ENCODE assay signal across 19 mouse cellular contexts in genomic region chr17:47769389-47770299, GRCm38 (mm10). TPM values are rescaled to one million over a fixed set of nuclear protein-coding genes. Genes with fewer than 3 reads are reported as not detected.
DNase-seq lines count a peak whose midpoint lies in the region; ATAC-seq and TF ChIP-seq lines count a peak whose summit lies in the region.
"Had no signal": no experiment of that assay in that cellular context is flagged by ENCODE, and none has a peak within 500 bp of the region (broad histone marks: within the 10 kb centered on the region; RNA-seq: fewer than 3 reads in every experiment).

No protein-coding gene starts in this region.

- no peak for TF ChIP-seq CTCF in heart, adult 2 months (IDR thresholded peaks at IDR 0.05)
- no peak for TF ChIP-seq CTCF in bone marrow, adult 2 months (IDR thresholded peaks at IDR 0.05; ENCODE audit: control insufficient read depth, insufficient read depth, low read length)

- H3K79me2 ChIP-seq in heart, adult 2 months (replicated peaks; ENCODE audit: control insufficient read depth, insufficient read depth, low read length), result peaks cover 4% of the 10 kb centered on the region

- no peak overlapping the region for H3K4me3 ChIP-seq in heart, adult 2 months
- no peak overlapping the region for H3K4me3 ChIP-seq in liver, embryonic 15.5 days (replicated peaks)
- H3K4me3 ChIP-seq in bone marrow, adult 2 months (replicated peaks; ENCODE audit: control insufficient read depth, low read depth, low read length), result peak overlapping the region; percentile 48
- H3K4me3 ChIP-seq in megakaryocyte, embryonic 14.5 days (replicated peaks), result peak overlapping the region; percentile 81
- no peak overlapping the region for H3K4me3 ChIP-seq in midbrain, embryonic 10.5 days
- H3K4me3 ChIP-seq: embryonic facial prominence, embryonic 13.5 days; hindbrain, embryonic 12.5 days; lung, embryonic 15.5 days had no signal

- ATAC-seq in liver, embryonic 15.5 days (ENCODE audit: insufficient read depth), result no peak

- no peaks in the 10 kb centered on the region for H3K9me3 ChIP-seq in liver, embryonic 15.5 days (replicated peaks)
- peaks cover 31% of the 10 kb centered on the region for H3K9me3 ChIP-seq in megakaryocyte, embryonic 14.5 days
- H3K9me3 ChIP-seq in midbrain, embryonic 10.5 days (replicated peaks), result peaks cover 13% of the 10 kb centered on the region
- H3K9me3 ChIP-seq: embryonic facial prominence, embryonic 13.5 days; hindbrain, embryonic 12.5 days; lung, embryonic 15.5 days had no signal

- intact Hi-C loops in heart, adult 2 months (cut with DNase I), result no loop called here

- H3K27ac ChIP-seq in heart, adult 2 months, result peak overlapping the region; percentile 68
- peak overlapping the region; percentile 61 for H3K27ac ChIP-seq in liver, embryonic 15.5 days (replicated peaks)
- H3K27ac ChIP-seq in bone marrow, adult 2 months (ENCODE audit: control insufficient read depth, insufficient read depth, low read depth, low read length, poor library complexity), result peak overlapping the region; percentile 94
- H3K27ac ChIP-seq in midbrain, embryonic 10.5 days (replicated peaks), result no peak overlapping the region
- H3K27ac ChIP-seq: embryonic facial prominence, embryonic 13.5 days; hindbrain, embryonic 12.5 days; kidney, postnatal 0 days; lung, embryonic 15.5 days had no signal

- no peak overlapping the region; the same call in 1 of the 2 replicates for H3K9ac ChIP-seq in heart, adult 2 months (ENCODE audit: low read depth, low read length)
- H3K9ac ChIP-seq in liver, embryonic 15.5 days, result no peak overlapping the region
- H3K9ac ChIP-seq: embryonic facial prominence, embryonic 13.5 days; hindbrain, embryonic 12.5 days; lung, embryonic 15.5 days had no signal

- H3K36me3 ChIP-seq in heart, adult 2 months (ENCODE audit: control insufficient read depth, insufficient read depth, low read length), result no peaks in the 10 kb centered on the region
- H3K36me3 ChIP-seq in liver, embryonic 15.5 days (replicated peaks), result no peaks in the 10 kb centered on the region
- peaks cover 3% of the 10 kb centered on the region for H3K36me3 ChIP-seq in megakaryocyte, embryonic 14.5 days (replicated peaks; ENCODE audit: low read length)
- H3K36me3 ChIP-seq in midbrain, embryonic 10.5 days, result no peaks in the 10 kb centered on the region
- H3K36me3 ChIP-seq: embryonic facial prominence, embryonic 13.5 days; hindbrain, embryonic 12.5 days; lung, embryonic 15.5 days had no signal

- peaks cover 20% of the 10 kb centered on the region for H3K4me1 ChIP-seq in heart, adult 2 months (ENCODE audit: control insufficient read depth, insufficient read depth, low read length)
- H3K4me1 ChIP-seq in liver, embryonic 15.5 days (replicated peaks), result peaks cover 46% of the 10 kb centered on the region
- peaks cover 18% of the 10 kb centered on the region for H3K4me1 ChIP-seq in bone marrow, adult 2 months (ENCODE audit: control insufficient read depth, insufficient read depth, low read length)
- H3K4me1 ChIP-seq in megakaryocyte, embryonic 14.5 days, result peaks cover 22% of the 10 kb centered on the region
- H3K4me1 ChIP-seq in midbrain, embryonic 10.5 days, result no peaks in the 10 kb centered on the region
- H3K4me1 ChIP-seq: hindbrain, embryonic 12.5 days; lung, embryonic 15.5 days had no signal

- H3K4me2 ChIP-seq in liver, embryonic 15.5 days, result peak overlapping the region; percentile 41; the same call in 1 of the 2 replicates
- H3K4me2 ChIP-seq: embryonic facial prominence, embryonic 13.5 days; hindbrain, embryonic 12.5 days; lung, embryonic 15.5 days had no signal

- no peak for TF ChIP-seq EP300 in heart, adult 2 months (IDR thresholded peaks at IDR 0.05; ENCODE audit: insufficient read depth, low read depth, low read length)

- no peaks in the 10 kb centered on the region for H3K27me3 ChIP-seq in heart, adult 2 months (ENCODE audit: control insufficient read depth, insufficient read depth, low read length)
- H3K27me3 ChIP-seq in liver, embryonic 15.5 days, result 0 out of 2 replicates have a peak, but pooled peaks cover 3% of the 10 kb centered on the region
- peaks cover 68% of the 10 kb centered on the region for H3K27me3 ChIP-seq in megakaryocyte, embryonic 14.5 days (replicated peaks)
- H3K27me3 ChIP-seq in midbrain, embryonic 10.5 days (ENCODE audit: low read depth, poor library complexity, severe bottlenecking), result no peaks in the 10 kb centered on the region; the same call in 1 of the 2 replicates
- H3K27me3 ChIP-seq: embryonic facial prominence, embryonic 13.5 days; lung, embryonic 15.5 days had no signal

- DNase-seq in heart, adult 2 months, result no peak
- no peak for DNase-seq in heart, adult 9 months (ENCODE audit: low spot score in 2 of 2)
- no peak for DNase-seq in liver
- no peak for DNase-seq in ovary, postnatal 14 days (ENCODE audit: low spot score)
- no peak for DNase-seq in midbrain, embryonic 10.5 days (ENCODE audit: low spot score)
- DNase-seq: cerebellum, adult 18-20 months had no signal

- WGBS in heart, adult 2 months, result 84% methylated on average over 11 of the region's 11 CpGs
- 62% methylated on average over 11 of the region's 11 CpGs for WGBS in liver, embryonic 15.5 days (ENCODE audit: insufficient replicate concordance)
- 75% methylated on average over 11 of the region's 11 CpGs for WGBS in bone marrow, adult 2 months
- 87% methylated on average over 11 of the region's 11 CpGs for WGBS in midbrain, embryonic 10.5 days

- no peak for TF ChIP-seq POLR2A in heart, adult 2 months (IDR thresholded peaks at IDR 0.05; ENCODE audit: insufficient read depth, low read depth, low read length)
- peak; percentile 56; the same call in 1 of the 2 replicates for TF ChIP-seq POLR2A in bone marrow, adult 2 months (IDR thresholded peaks at IDR 0.05; ENCODE audit: borderline replicate concordance, control insufficient read depth, low read depth, low read length)

RNA-seq across cellular contexts. Expression of gene Tfeb, which starts 32.8 kb away (rescaled TPM):
- 10 to 100 TPM; 36.8 to 42.7 TPM for total RNA-seq in heart, adult 2 months (2021)
- 33.5 and 35.1 TPM in 2 replicates for polyA plus RNA-seq in heart, adult 2 months (2012; rRNA removed)
- 4.6 and 5.3 TPM in 2 replicates for polyA plus RNA-seq in liver, embryonic 15.5 days (2015; fragmentation: Nextera tagmentation; extraction: Ambion mirVana)
- polyA plus RNA-seq in bone marrow, adult 2 months (2011; ENCODE audit: insufficient read depth, insufficient read length, low replicate concordance, missing spikeins), result 22.6 and 43.7 TPM in 2 replicates
- 20.9 and 34.8 TPM in 2 replicates for polyA plus RNA-seq in megakaryocyte, embryonic 14.5 days (2012; ENCODE audit: insufficient read depth, low replicate concordance)
- 1.9 and 2.3 TPM in 2 replicates for polyA plus RNA-seq in midbrain, embryonic 10.5 days (2016; fragmentation: Nextera tagmentation; extraction: Ambion mirVana)

RNA-seq across cellular contexts. Expression of gene Pgc, which starts 43.0 kb away (rescaled TPM):
- total RNA-seq in heart, adult 2 months (2021), result not detected
- 0.59 TPM in 2 replicates for polyA plus RNA-seq in heart, adult 2 months (2012; rRNA removed)
- not detected in 2 replicates for polyA plus RNA-seq in liver, embryonic 15.5 days (2015; fragmentation: Nextera tagmentation; extraction: Ambion mirVana)
- polyA plus RNA-seq in bone marrow, adult 2 months (2011; ENCODE audit: insufficient read depth, insufficient read length, low replicate concordance, missing spikeins), result 1.1 TPM in 1 of 2 replicates, not detected in the other
- polyA plus RNA-seq in megakaryocyte, embryonic 14.5 days (2012; ENCODE audit: insufficient read depth, low replicate concordance), result not detected in 2 replicates
- polyA plus RNA-seq in midbrain, embryonic 10.5 days (2016; fragmentation: Nextera tagmentation; extraction: Ambion mirVana), result 0.19 TPM in 1 of 2 replicates, not detected in the other
- total RNA-seq: adrenal gland, adult 18-20 months; common myeloid progenitor, adult 5-6 weeks; G1E; heart, adult 18-20 months; left cerebral cortex, postnatal 36 days had no signal
- polyA plus RNA-seq: brain, embryonic 14.5 days; embryonic facial prominence, embryonic 13.5 days; G1E; hindbrain, embryonic 12.5 days had no signal

Comparison
In these comparisons a context has a peak if more than half of its experiments do, and no peak if none do; other contexts are left out.
1. H3K4me3 ChIP-seq: peak in bone marrow, adult 2 months (single experiment) and megakaryocyte, embryonic 14.5 days (single experiment); none in heart, adult 2 months (single experiment), liver, embryonic 15.5 days (single experiment) and midbrain, embryonic 10.5 days (single experiment).